Mouse (Mus musculus) bone marrow, adult 2 months (tissue): ENCODE results near the gene Slamf9.

Experiments
- CTCF ChIP-seq: fragments of 200-500 bp; IDR thresholded peaks from 2 replicates; pipeline ENCODE4 v1.5.1; 2011; ENCODE audit warnings: low read length, control low read depth; ENCODE audit not compliant: control insufficient read depth, insufficient read depth
- POLR2A ChIP-seq: fragments of 200-500 bp; IDR thresholded peaks from 2 replicates; pipeline ENCODE4 v1.6.1; 2011; ENCODE audit warnings: low read depth, mild to moderate bottlenecking, control low read depth, low read length, borderline replicate concordance; ENCODE audit not compliant: control insufficient read depth

- TF ChIP-seq POLR2A (0 out of 2 replicates have a peak, but pooled peaks have one; percentile 6), CTCF (no peak)
These were observed 26.4 kb downstream of the Slamf9 start for GRCm38 (mm10) chr1:172501371-172502144.
